Mouse (Mus musculus): ENCODE results near the gene Ncl.

The Ncl gene

GRCm38 (mm10) chr1:86358906-86359797, at the start of gene Ncl:
Gene Ncl, minus strand, starts transcription at chr1:86359400.
- DNase-seq = peak; percentile 98

DNA sequence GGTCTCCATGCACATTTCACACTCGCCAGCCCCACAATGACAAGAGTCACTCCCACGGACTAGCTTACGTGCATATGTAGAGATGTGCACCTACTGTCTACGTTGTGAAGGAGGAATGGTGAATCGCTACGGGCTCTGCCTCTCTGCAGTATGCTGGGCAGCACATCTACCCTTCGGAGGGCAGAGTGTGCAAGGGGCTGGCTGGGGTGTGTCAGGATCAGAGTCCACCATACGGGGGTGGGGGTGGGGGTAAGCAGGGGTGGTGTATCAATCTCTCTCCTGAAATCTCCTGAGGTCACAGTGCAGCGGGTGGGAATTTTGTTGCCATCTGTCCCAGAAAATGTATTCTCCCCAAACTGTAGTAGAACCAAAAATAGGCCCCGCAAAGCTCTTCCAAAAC, 49.3 kb upstream of the Ncl start:
- no peak for DNase-seq

DNA sequence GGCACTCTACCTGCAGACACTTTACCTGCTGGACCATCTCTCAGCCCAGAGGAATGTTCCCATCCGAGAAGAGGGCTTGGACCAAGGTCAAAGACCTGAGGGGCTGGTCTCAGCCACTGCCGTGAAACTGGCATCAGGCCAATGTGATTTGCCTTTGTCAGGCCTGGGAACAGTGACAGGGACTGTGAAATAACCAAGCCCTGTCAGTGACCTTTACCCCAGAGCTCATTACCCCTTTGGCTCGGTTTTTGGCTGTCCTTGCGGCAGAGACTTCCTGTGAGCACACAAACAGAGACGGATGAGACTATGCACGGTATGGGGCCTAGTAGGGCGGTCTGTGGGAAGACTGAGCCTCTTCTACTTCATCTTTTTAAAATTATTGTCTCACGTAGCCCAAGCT, 47.7 kb upstream of the Ncl start:
- DNase-seq = peak; percentile 59 to 64

DNA sequence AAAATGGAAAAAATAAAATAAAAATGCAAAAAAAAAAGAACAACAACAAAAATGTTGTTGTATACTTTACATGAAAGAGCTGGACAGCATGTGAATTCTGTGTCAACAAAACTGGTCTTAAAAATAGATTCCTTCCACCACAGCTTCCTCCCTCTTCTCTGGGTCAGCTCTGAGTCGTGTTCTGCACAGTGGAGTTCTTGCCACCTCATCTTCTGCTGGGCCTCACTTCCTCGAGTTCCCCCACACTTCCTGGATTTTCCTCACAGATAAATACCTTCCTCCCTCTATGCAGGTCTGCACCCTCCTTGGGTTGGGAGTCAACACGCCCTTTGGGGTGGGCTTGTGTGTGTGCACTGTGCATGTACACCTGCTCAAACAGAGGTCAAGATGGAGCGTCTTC, 47.1 kb upstream of the Ncl start:
- DNase-seq = no peak

DNA sequence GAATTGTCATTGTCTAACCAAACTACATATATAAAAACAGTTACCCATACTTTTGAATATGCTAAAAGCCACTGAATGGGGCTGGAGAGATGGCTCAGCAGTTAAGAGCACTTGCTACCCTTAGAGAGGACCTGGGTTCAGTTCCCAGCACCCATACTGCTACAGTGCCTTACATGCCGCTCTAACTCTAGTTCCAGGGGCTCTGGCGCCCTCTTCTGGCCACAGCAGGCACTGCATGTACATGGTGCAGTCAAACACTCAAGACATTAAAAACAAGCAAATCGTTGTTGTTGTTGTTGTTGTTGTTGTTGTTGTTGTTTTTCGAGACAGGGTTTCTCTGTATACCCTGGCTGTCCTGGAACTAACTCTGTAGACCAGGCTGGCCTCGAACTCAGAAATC, 45.6 kb upstream of the Ncl start:
- peak in 1 of 2 experiments; percentile 40 for DNase-seq

DNA sequence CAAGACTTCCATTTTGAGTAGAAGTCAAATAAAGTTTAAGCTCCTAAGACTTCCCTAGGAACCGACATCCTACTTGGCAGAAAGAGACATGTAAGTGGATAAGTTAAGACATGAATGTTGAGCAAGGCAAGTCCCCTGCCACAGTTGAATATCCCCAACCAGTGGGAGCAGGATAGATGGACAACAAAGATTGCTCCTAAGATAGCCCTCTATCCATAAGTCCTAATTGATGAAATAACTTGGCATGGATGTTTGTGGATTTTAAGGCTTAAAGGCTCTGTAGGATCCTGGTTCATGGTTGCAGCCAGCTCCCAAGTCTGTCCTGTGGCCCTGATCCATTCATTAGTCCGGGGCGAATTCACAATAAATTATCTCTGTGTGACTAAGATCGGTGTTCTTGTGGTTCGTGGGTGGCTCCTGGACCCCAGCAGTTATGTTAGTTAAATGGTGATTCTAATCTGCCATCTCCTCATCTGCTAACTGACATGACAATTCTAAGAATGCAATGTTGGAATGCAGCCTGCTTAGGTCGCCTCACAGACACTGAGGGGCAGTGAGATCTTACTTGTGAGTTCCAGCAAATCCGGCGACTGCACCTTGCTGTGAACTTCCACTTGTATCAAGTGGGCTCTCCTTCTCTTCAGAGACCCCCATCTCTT, 41.0 kb upstream of the Ncl start:
- DNase-seq = no peak

DNA sequence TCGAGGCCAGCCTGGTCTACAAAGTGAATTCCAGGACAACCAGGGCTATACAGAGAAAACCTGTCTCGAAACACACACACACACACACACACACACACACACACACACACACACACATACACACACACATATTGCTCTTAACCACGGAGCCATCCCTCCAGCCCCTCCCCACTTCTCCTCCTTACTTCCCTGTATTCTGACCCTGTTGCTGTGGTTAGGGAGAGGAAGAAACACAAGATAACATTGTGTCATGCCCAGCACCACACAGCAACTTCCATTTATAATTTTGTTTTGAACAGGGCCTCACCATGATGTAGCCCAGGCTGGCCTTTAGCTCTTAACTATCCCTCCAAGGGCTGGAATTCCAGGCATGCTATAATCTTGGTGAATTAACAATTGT, 40.1 kb upstream of the Ncl start:
- no peak for DNase-seq

DNA sequence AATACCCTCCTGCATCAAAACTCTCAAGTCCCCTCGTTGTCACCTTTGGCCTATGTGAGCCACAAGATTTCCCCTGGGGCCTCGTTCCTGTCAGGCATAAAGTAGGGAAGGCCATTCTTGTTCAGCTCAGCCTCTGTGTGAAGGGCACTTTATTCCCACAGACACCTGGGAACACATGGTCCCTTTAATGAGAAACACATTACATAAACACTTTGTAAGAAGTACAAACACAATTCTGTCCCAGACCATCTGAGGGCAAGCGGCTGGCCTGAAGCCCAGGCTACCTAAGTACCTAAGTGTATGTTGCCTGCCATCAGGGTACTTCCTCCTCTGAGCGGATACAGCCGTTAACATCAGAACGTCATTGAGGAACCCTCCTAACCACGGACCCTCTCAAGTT, 39.0 kb upstream of the Ncl start:
- DNase-seq = peak in 1 of 2 experiments; percentile 14

- DNase-seq = no peak
Measured at GRCm38 (mm10) chr1:86397621-86398020, 38.4 kb upstream of the Ncl start.

DNA sequence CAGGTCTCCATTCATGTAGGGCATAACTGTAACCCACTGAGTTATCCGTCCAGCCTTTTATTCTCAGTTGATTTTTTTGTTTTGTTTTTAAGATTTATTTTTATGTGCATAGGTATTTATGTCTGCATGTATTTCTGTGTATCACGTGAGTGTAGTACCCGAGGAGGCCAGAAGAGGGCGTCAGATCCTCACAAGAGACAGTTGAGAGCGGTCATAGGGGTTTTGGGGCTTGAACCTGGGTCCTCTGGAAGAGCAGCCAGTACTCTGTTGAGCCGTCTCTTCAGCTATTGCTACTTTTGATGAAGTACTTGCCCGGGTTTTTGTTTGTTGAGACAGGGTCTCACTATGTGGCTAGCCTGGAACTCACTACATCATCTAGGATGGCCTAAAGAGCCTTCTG, 36.7 kb upstream of the Ncl start:
- DNase-seq = no peak

DNA sequence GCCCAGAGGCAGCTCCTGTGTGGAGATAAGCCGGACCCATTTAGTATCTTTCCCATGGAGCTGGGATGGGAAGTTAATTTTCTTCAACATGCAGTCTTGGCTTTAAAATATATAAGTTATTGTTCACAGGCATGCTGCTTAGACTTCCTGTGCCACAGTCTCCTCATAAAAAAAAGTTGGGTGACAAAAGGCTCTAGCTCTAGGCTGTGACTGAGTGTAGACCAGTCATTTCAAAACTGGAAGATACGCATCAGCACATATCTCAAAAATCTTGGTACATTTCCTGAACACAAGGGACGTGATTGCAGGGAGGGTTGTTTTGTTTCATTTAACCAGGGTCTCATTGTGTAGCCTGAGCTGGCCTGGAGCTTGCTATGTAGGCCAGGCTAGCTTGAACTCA, 35.0 kb upstream of the Ncl start:
- no peak for DNase-seq

GRCm38 (mm10) chr1:86393219-86393618, 34.0 kb upstream of the Ncl start:
- no peak for DNase-seq

GRCm38 (mm10) chr1:86391425-86391824, 32.2 kb upstream of the Ncl start:
- no peak for DNase-seq

- peak; percentile 49 to 85 for DNase-seq
Measured at GRCm38 (mm10) chr1:86389230-86389629, 30.0 kb upstream of the Ncl start.

DNA sequence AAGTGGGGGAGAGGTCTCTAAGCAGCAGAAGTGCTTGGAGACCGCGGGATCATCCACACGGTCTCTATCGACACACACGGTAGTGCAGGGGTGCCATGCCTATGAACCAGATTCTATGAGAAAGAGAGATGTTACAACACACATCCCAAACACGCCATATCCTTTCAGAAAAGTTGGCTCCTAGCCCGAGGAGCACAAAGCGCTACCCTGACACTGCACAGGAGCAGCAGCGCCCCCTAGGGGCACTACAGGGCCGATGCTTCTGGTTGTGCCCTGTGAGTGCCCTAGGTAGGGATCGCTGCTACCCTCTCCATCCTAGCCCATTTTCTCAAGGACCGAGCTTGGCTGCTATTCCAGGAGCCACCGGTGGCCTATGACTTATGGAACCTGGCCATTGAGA, 21.8 kb upstream of the Ncl start:
- peak; percentile 16 to 60 for DNase-seq

DNA sequence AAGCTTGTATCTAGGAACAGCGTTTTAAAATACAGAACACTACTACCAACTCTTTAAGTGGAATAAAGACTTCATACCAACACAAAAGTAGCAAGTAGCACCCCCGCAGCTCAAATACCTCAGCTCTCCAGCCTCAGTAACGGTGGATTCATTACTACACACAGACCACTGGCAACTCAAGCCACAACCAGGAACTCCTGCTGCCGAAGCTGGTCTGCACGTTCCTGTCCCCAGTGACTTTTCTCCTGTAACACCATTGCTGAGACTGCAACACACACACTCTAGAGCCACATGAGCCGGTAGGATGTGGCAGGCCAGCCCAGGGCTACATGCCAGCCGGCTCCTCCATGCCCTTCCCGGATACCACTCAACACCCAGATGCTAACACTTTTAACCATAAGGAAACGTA, 20.0 kb upstream of the Ncl start:
- DNase-seq = no peak

DNA sequence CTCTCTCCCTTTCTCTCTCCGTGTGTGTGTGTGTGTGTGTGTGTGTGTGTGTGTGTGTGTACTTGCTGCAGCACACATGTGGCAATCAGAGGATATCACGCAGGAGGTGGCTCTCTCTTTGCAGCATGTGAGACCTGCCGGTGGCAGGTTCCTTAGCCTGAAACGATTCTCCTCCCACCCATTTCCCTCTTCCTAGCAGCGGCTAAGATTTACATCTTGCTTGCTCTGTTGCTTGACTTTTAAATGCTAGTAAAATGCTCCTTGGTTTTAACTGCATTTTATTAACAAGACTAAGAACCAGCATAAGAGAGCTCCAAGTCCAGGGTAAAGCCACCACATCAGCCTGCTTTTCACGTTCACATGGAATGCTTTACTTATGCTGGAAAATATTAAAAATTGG, 19.5 kb upstream of the Ncl start:
- DNase-seq = no peak

GRCm38 (mm10) chr1:86376354-86376753, 17.2 kb upstream of the Ncl start:
- DNase-seq = no peak

DNA sequence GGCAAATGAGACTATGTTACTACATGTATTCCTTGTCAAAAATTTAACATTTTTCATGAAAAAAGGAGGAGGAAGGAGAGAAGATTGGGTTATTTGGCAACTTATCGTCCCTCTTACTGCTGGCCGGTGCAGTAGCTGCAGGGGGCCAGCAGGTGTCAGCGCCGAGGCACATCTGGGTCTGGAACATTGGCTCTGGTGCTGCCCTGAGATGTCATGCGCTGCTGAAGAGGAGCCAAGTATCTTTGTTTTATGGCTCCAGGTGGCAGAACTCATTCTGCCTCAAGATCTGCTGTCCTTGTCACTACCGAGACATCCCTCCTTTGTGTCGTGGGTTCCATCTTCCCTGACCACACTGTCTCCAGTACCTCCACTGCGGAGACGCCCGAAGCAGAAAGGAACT, 12.8 kb upstream of the Ncl start:
- peak; percentile 55 to 75 for DNase-seq

DNA sequence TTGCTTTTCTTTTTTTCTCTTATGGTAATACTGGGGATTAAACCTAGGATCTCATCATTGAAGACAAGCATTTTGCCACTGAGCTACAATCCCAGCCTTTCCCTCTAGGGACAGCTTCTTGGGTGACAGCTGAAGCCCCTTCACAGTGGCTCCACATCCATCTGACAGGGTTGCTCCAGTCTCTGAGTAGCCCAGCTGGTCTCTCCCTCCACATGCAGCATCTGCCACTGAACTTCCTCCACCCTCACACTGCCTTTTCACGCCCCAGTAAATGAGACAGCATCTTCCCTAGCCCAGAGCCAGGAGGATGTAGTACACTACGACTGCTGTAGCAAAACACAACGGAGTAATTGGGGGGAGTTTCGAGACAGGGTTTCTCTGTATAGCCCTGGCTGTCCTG, 8.9 kb upstream of the Ncl start:
- DNase-seq = no peak

DNA sequence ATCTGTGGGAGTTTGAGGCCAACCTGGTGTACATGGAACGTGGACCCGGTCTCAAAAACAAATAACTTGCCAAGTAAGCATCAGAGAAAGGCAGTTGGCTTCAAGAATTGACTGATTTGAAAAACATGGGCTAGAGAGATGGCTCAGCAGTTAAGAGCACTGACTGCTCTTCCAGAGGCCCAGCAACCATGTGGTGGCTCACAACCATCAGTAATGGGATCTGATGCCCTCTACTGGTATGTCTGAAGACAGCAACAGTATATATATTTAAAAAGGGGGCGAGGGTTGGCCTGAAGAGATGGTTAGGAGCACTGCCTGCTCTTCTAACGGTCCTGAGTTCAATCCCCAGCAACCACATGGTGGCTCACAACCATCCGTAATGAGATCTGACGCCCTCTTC, 4.5 kb upstream of the Ncl start:
- no peak for DNase-seq

DNA sequence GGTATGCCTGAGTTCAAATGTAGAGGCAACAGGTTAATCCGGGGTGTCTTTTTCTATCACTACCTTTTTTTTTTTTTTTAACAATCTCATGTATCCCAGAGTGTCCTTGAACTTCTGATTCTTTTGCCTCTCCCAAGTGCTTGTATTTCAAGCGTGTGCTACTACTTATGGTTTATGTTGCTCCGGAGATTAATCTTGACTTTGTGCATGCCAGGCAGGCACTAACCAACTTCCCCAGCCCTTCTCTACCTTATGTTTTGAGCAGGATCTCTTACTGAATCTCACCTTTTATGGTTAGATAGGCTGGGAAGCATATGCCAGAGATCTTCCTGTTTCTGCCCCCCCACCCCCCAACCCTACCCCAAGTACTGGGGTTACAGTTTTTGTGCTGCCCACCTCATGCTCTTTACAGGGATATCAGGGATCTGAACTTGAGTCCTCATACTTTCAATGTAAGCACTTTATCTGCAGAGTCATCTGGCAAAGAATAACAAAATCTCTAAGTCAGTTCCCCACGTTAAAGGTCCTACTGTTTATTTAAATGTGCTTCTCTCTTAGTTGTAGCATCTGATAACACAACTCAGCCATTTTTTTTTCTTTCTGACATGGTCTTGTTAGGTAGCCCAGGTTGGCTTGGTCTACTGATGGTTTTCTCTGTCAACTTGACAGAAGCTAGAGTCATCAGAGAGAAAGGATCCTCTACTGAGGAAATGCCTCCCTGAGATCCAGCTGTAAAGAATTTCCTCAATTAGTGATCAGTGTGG, 2.8 kb upstream of the Ncl start:
- DNase-seq = no peak

DNA sequence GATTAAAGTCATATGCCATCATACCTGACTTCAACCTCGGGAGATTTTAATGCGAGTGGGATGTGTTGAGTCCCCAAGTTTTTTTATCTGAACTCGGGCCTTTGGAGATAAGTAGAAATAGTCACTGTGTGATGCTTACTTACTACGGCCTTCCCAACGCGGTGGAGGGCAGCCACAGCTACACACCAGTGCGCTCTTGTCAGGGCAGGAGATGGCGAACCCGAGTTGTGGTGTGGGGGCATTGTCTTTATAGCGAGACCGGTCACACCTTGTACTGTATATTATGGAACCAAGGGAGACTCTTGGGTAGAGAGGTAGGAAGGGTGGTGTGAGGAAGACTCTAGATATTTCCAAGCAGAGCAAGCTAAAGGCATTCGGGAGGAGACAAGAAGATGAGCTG, 1.2 kb upstream of the Ncl start:
- no peak for DNase-seq

DNA sequence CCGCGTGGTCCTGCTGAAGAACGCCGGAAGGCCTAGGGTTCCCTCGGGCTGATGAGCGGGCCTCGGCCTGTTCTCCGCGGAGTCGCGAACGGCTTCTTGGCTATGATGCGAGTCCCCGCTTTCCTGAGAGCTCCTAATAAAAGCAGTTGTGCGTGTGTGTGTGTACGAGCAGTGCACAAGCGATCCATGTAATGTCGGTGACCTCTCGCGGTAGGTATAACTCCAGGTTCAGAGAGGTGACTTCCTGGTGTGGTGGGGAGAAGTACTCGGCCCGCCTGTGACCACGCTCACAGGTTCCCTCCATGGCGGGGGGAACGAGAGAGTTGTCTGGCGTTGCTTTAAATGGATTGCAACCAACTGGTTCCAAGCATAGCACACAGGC, 589 bp upstream of the Ncl start:
- DNase-seq = no peak

Data from kidney, postnatal 36 days (tissue).